Mouse (Mus musculus) monocyte, adult 5-6 weeks (primary cell): Measurements from ENCODE around the gene Map6d1. TPM values are rescaled to one million over a fixed set of nuclear protein-coding genes. Genes with fewer than 3 reads are reported as not detected.

Source experiments
- ATAC-seq: fragments of 153-309, 156-312 bp; replicated peaks from 2 replicates; pipeline ENCODE4 v1.8.0; 2017; ENCODE audit warnings: mild to moderate bottlenecking; ENCODE audit not compliant: low TSS enrichment, insufficient number of reproducible peaks, severe bottlenecking, poor library complexity, low FRiP score
- total RNA-seq: library from RNA; stranded (forward); fragments of 200-1000, 200-491, 200-594 nt; gene quantifications from 3 replicates; pipeline ENCODE4 v1.2.3, GENCODE M21; 2017

Gene Map6d1
- total RNA-seq, 1 experiment from 2014 or later, result not detected

GRCm38 (mm10) chr16:20195546-20195945 is 45.6 kb downstream of the Map6d1 start:
- no peak for ATAC-seq

DNA sequence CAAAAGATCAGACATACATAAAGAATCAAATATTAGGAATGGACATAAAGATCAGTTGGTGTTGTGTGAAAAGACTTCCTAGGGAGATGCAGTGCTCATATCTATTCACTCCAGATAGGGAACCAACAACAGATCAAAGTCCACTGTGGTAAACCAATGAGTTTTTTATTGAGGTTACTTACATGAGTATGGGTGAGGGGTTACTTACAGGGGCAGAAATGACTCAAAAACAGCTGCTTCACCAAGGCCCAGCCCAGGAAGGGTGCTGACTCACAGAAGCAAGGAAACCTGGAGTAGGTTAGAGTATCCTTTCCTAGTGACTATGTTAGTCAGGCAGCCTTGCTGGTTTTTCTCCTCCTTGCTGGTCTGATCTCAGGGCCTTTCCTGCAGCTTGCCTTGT is 49.1 kb downstream of the Map6d1 start:
- no peak for ATAC-seq

GRCm38 (mm10) chr16:20191161-20191882 is 49.8 kb downstream of the Map6d1 start:
- no peak for ATAC-seq

GRCm38 (mm10) chr16:20185368-20185767 is 55.8 kb downstream of the Map6d1 start:
- no peak for ATAC-seq

Other genes starting within 250 kb of the Map6d1 start
- gene Klhl24, start 143.8 kb downstream of the Map6d1 start, total RNA-seq, result 112 to 133 TPM (median 129 TPM) in 3 replicates
- gene Yeats2, start 100.3 kb downstream of the Map6d1 start, total RNA-seq, result 17.9 to 31.5 TPM (median 22.6 TPM) in 3 replicates
- gene Parl, start 61.0 kb upstream of the Map6d1 start, total RNA-seq, result 124 to 272 TPM (median 203 TPM) in 3 replicates
- 70.8 to 81.1 TPM (median 72.0 TPM) in 3 replicates for gene Cyp2ab1, start 84.0 kb upstream of the Map6d1 start, total RNA-seq
- gene Abcc5, start 185.0 kb upstream of the Map6d1 start, total RNA-seq, result 65.5 to 91.9 TPM (median 76.3 TPM) in 3 replicates